Mouse (Mus musculus): ENCODE measurements around the gene Wnk2.

Wnk2 gene

GRCm38 (mm10) chr13:49031029-49031428 lies 116.8 kb downstream of the Wnk2 start:
- DNase-seq = no peak

DNA sequence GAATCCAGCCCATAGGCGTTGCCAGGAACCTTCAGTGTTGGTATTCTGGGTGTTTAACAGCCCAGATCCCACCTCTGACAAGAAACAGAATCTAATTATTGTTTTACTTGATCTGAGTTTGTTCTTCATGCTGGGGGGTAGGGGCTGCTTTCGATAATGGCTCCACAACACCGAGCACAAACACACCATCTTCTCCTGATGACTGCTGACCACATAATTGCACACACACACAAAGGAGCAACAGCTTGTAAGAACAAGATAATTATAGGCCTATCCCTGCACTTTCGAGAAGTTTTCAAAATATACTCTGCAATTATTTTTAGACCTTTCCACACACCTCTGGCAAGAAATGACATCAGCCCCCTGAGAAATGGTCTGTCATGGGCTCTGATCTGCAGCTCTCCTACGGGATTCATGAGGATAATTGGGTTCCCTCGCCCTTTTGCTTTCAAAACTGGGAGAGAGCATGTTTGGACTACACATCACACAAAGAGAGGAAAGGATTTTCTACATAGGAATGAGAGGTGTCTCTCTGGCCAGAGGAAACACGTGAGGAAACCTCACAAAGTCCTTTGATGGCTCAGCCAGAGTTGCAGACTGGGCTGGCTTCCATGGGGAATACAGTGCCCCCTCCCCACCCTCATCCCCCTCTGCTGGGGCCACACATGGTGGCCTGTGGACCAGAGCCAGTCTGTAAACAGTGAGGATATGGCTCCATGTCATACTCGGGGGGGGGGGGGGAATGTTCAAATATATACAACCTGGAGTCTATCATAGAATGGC lies 118.9 kb downstream of the Wnk2 start:
- DNase-seq = no peak

DNA sequence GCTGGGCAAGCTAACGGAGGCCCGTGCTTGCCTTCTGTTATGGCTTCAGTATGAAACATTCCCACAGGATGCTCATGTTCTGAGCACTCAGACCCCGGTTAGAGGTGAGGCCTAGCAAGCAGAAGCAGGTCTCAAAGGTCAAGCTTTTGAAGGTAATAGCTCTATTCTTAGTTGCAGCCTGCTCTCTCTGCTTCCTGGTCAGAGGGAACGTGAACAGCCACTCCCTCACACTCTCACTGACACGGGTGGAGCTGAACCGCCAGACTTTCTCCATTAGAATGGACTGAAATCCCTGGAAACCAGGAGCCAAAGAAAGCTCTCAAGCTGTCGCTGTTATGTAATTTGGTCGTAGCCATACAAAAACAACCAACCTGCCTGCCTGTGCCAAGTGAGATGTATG lies 120.8 kb downstream of the Wnk2 start:
- DNase-seq = no peak

GRCm38 (mm10) chr13:49025521-49025920 lies 122.3 kb downstream of the Wnk2 start:
- no peak for DNase-seq

DNA sequence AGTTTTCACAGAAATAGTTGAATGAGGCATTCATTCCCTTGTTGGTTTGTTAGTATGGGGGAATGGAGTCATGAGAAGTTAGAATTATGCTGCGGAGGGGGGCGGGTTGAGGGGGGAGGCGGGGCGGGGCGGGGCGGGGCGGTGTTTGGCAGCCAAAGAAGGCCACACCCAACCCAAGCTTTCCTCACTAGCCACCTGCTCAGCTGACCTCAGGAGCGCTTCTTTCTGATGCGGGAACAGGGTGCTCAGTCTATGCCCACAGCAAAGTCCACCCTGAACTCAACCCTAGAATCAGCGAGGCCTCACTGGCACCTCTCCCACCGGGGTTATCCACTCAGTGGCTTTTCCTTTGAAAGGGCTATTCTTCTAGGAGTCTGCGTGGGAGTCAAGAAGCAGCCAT lies 123.1 kb downstream of the Wnk2 start:
- no peak for DNase-seq

- peak; percentile 36 for DNase-seq
Observed at GRCm38 (mm10) chr13:49021693-49022092, 126.1 kb downstream of the Wnk2 start.

- DNase-seq = peak; percentile 59
Observed at GRCm38 (mm10) chr13:49020152-49020551, 127.7 kb downstream of the Wnk2 start.

- DNase-seq = no peak
Observed at GRCm38 (mm10) chr13:49017375-49017774, 130.4 kb downstream of the Wnk2 start.

GRCm38 (mm10) chr13:49016311-49016761 lies 131.5 kb downstream of the Wnk2 start:
- peak; percentile 78 for DNase-seq

GRCm38 (mm10) chr13:49015366-49016306 lies 132.2 kb downstream of the Wnk2 start:
- peak; percentile 77 for DNase-seq

DNA sequence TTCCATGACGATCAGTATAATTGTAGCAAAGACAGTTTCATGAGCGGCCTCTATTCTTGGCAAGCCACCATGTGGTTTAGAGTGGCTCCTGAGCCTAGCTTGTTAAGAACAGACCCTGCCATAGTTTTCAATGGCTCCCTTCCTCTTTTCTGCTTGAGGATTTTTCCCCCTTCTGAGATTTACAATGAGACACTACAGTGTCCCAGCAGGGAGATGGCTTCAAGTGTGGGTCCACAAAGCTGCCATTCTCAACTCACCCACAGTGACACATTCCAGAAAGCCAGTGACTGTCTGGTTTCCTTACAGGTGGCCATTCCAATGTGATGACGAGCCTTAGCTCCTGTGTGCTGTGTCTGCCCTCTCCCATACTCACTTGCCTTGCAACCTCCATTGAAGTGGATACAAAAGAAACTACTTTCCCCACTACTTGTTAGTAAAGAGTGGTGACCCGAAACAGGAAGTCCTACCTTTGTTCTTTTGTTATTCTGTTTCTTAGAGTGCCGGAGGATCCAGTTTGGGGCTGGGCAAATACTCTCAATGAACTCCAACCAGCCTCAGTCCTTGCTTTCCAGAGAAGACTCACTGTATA lies 134.5 kb downstream of the Wnk2 start:
- DNase-seq = no peak

GRCm38 (mm10) chr13:49001691-49002090 lies 146.1 kb downstream of the Wnk2 start:
- DNase-seq = no peak

GRCm38 (mm10) chr13:48998591-48998990 lies 149.2 kb downstream of the Wnk2 start:
- DNase-seq = peak; percentile 87

- DNase-seq = no peak
Observed at GRCm38 (mm10) chr13:48996731-48997130, 151.1 kb downstream of the Wnk2 start.

GRCm38 (mm10) chr13:48994903-48995302 lies 152.9 kb downstream of the Wnk2 start:
- peak; percentile 52 for DNase-seq

GRCm38 (mm10) chr13:48992914-48993313 lies 154.9 kb downstream of the Wnk2 start:
- DNase-seq = no peak

- DNase-seq = no peak
Observed at GRCm38 (mm10) chr13:48990138-48990537, 157.7 kb downstream of the Wnk2 start.
